Mouse (Mus musculus) spleen, adult 2 months (tissue): ENCODE data around the gene Fam219b.

Source experiments
- CTCF ChIP-seq: fragments of 200-500 bp; IDR thresholded peaks from 2 replicates; pipeline ENCODE4 v1.5.1; 2011; ENCODE audit warnings: mild to moderate bottlenecking, inconsistent platforms; ENCODE audit not compliant: insufficient read depth, insufficient read length, insufficient replicate concordance; ENCODE audit errors: extremely low read depth
- POLR2A ChIP-seq: fragments of 200-500 bp; IDR thresholded peaks from 2 replicates; pipeline ENCODE4 v1.6.1; 2011; ENCODE audit warnings: low read depth, low read length, inconsistent platforms

DNA sequence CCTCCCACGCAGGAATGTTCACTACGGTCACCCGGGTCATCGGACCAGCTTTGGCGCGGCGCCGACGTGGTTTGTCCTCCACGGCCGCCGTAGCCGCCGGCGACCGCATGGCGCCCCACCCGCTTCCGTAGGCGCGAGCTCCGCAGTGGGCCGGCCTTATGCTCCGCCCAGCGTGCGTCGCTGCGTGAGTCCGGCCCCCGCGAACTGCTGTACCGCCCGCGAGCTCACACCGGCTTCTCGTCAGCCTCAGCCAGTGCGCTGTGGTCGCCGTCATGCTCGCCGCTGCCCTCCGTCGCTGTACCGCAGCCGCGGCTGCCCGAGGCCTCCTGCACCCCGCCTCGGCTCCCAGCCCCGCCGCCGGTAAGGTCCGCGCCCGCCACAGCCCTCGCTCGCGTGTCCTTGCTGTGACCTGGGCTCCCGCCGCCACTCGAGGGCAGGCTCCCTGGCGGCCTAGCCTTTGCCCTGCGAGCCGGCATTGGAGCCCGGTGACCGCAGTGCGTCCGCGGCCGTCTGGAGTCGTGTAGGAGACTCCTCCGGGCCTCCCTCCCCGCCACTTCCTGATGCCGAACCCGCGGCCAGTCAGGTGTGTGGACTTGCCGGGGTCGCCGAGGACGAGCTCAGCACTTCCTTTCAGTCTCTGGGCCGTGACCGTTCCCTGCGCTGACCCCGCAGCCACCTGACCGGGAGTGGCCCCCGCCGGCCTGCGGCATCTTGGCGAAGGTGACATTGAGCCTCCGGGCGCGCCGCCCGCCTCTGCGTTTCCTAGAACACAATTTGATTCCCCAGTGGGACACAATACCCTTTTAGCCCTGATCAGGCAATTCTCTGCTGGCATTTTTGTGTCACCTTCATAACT, 16.0 kb upstream of the Fam219b start, which contains the start of gene Cox5a:
- TF ChIP-seq CTCF (no peak), POLR2A (peak; percentile 88)
